Mouse (Mus musculus) embryonic fibroblast, embryonic 13.5 days (primary cell): ENCODE data around the gene AA986860. TPM values are rescaled to one million over a fixed set of nuclear protein-coding genes. Genes with fewer than 3 reads are reported as not detected.
A peak's percentile ranks its signal among the peaks of the same experiment; 100 is the strongest.

ENCODE experiments used
- H3K27ac ChIP-seq: 2 replicates; pipeline ENCODE4 v1.5.1; 2012; ENCODE audit warnings: low read length, control low read depth, inconsistent platforms; ENCODE audit not compliant: insufficient read depth
- H3K4me1 ChIP-seq: 2 replicates; pipeline ENCODE4 v1.6.1; 2011; ENCODE audit warnings: low read length; ENCODE audit not compliant: control insufficient read depth, insufficient read depth
- H3K4me3 ChIP-seq: 2 replicates; pipeline ENCODE4 v1.5.1; 2011; ENCODE audit warnings: mild to moderate bottlenecking, control low read depth, low read length; ENCODE audit not compliant: insufficient read depth
- CTCF ChIP-seq: IDR thresholded peaks from 2 replicates; pipeline ENCODE4 v1.5.1; 2011; ENCODE audit warnings: mild to moderate bottlenecking, control low read depth, low read length, moderate library complexity, borderline replicate concordance; ENCODE audit not compliant: insufficient read depth
- POLR2A ChIP-seq: IDR thresholded peaks from 2 replicates; pipeline ENCODE4 v1.6.1; 2011; ENCODE audit warnings: low read depth, mild to moderate bottlenecking, control low read depth, low read length, moderate library complexity
- polyA plus RNA-seq: library from polyadenylated mRNA; stranded (reverse); fragments of >200 nt; gene quantifications from 2 replicates; pipeline ENCODE4 v1.2.4, GENCODE M21; 2011; ENCODE audit warnings: low read depth; ENCODE audit not compliant: missing spikeins, insufficient read length

AA986860 gene
- polyA plus RNA-seq, 1 experiment = 1.8 TPM

DNA sequence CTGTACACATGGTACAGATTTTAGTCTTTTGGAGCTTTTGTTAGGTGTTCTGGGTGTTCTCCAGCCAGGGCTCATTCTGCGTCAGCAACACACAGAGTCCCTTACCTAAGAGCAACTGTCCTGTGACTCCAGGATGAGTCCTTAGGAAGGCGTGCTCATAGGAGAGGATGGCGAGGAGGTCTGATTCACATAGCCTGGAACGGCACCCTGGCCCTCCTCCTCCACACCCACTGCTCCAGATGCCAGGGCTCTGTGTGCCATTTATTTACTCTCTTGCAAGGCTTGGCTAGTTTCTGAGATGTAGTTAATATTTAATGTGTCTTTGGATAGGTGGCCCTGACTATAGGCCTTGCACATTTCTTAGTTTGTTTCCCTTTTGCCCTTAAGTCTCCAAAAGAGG lies 1.9 kb downstream of the AA986860 start:
- no peak overlapping the region for H3K4me3 ChIP-seq

DNA sequence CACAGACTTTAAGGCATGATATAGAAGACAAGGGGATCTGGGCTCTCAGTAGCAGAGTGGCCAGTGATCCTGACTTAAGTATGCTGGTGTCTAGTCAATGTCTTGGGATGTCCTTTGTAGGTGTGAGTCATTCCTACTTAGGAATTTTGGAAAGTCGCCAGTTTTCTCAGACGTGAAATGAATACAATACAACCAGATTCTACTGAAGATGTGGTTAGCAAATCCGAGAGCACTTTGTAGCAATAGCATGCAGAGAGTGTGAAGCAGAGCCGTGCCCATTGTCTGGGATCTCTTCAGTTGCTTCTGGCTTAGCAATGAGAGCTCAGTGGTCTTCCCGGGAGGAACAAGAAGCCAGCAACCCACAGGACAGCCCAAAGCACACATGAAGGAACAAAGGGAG lies 2.7 kb downstream of the AA986860 start:
- peak overlapping the region; percentile 63 for H3K27ac ChIP-seq
- no peak overlapping the region for H3K4me3 ChIP-seq
- peaks cover 13% of the 10 kb centered on the region for H3K4me1 ChIP-seq
- no peak for TF ChIP-seq CTCF
- no peak for TF ChIP-seq POLR2A

More for the DNA sequence above, 1.9 kb downstream of the AA986860 start:
- H3K27ac ChIP-seq = no peak overlapping the region
- TF ChIP-seq POLR2A = no peak
- no peak for TF ChIP-seq CTCF
- peaks cover 13% of the 10 kb centered on the region for H3K4me1 ChIP-seq

DNA sequence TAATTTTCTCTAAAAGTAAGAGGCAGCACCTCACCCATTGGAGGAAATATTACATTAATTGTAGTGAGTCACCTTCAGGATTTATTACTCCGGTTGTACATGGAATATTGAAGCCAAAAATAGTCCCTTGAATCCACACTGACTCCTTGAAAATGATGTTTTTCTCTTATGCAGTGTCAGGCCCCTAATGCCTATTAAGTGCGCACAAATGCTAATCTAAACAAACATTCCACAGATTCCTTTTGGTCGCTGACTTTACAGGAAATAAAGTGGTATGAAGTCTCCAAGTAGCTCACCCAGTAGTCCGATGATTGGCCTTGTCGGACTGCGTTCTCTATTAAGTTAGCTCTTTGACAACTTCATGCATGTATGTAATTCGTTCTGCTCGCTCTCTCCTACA lies 3.1 kb downstream of the AA986860 start:
- H3K4me3 ChIP-seq = no peak overlapping the region
- TF ChIP-seq POLR2A = no peak
- no peak for TF ChIP-seq CTCF
- H3K27ac ChIP-seq = peak overlapping the region; percentile 63
- H3K4me1 ChIP-seq = peaks cover 13% of the 10 kb centered on the region

DNA sequence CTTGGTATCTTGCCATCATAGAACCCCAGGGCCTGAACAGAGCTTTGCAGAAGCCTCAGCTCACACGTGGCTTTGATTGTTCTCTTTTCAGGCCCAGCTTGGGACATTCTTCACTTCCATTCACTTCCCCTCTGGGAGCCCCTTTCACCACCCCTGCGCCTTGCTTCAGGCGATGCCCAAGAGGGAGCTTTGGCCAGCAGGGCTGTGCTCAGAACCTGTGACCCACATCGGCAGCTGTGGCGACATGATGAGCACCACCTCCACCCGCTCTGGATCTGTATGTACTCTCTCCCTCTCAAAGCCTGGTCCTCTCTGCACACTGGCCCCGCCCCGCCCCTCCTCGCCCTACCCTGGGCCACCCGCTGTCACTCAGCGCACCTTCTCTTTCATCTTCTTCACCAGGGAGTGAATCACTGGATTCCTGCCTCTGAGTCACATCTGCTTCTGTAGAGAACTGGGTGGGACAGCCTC lies 5.7 kb downstream of the AA986860 start:
- H3K27ac ChIP-seq = no peak overlapping the region
- no peak overlapping the region for H3K4me3 ChIP-seq
- peaks cover 21% of the 10 kb centered on the region for H3K4me1 ChIP-seq
- TF ChIP-seq POLR2A (no peak), CTCF (no peak)

GRCm38 (mm10) chr1:130737916-130738315 lies 6.1 kb downstream of the AA986860 start:
- TF ChIP-seq CTCF (no peak), POLR2A (no peak)
- H3K4me3 ChIP-seq = no peak overlapping the region
- no peak overlapping the region for H3K27ac ChIP-seq

GRCm38 (mm10) chr1:130738551-130739106 lies 6.9 kb downstream of the AA986860 start:
- Histone ChIP-seq H3K27ac (no peak overlapping the region), H3K4me1 (peaks cover 21% of the 10 kb centered on the region), H3K4me3 (no peak overlapping the region)
- TF ChIP-seq CTCF (no peak), POLR2A (no peak)

More at GRCm38 (mm10) chr1:130737916-130738315, 6.1 kb downstream of the AA986860 start:
- H3K4me1 ChIP-seq = peaks cover 21% of the 10 kb centered on the region

DNA sequence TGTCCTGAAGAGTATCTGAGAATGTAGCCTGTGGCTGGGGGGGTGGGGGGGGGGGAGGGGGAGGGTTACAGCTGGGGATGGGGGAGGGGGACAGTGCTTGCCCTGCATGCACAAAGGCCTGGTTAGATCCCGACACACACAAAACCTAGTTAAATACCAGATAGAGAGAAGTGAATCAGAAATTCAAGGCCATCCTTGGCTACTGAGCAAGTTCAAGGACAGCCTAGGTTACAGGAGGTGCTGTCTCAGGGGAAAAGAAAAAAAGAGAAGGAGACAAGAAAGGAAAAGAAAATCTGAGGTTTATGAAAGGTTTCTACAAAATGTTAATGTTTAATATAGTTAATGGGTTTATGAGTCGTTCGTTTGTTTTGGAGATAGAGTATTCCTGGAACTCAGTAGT lies 7.9 kb downstream of the AA986860 start:
- peaks cover 16% of the 10 kb centered on the region for H3K4me1 ChIP-seq
- no peak overlapping the region for H3K27ac ChIP-seq
- TF ChIP-seq CTCF (no peak), POLR2A (no peak)
- no peak overlapping the region for H3K4me3 ChIP-seq

DNA sequence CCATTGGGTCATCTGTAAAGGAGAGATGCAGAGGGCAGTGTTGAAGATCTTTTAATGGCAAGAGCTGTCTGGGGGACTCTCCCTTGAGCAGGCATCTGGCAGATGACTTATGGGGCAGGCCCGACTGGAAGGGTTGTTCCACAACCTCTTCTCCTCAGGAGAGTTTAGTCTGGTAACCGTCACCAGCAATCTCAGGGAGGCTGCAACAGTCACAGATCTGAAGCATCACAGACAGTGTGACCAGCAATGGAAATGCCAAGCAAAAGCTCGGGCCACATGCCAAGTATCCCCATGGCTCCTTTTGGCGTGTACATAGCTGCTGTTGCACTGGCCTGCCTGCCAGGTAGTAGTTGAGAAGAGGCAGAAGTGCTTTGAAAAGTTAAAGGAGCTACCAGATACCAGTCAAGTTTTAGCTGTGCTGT lies 8.5 kb downstream of the AA986860 start:
- TF ChIP-seq CTCF (no peak), POLR2A (no peak)
- Histone ChIP-seq H3K27ac (no peak overlapping the region), H3K4me1 (peaks cover 12% of the 10 kb centered on the region), H3K4me3 (no peak overlapping the region)

GRCm38 (mm10) chr1:130740781-130741720 lies 9.3 kb downstream of the AA986860 start:
- Histone ChIP-seq H3K4me1 (peaks cover 8% of the 10 kb centered on the region; the same call in 1 of the 2 replicates), H3K4me3 (no peak overlapping the region), H3K27ac (no peak overlapping the region)
- no peak for TF ChIP-seq POLR2A

DNA sequence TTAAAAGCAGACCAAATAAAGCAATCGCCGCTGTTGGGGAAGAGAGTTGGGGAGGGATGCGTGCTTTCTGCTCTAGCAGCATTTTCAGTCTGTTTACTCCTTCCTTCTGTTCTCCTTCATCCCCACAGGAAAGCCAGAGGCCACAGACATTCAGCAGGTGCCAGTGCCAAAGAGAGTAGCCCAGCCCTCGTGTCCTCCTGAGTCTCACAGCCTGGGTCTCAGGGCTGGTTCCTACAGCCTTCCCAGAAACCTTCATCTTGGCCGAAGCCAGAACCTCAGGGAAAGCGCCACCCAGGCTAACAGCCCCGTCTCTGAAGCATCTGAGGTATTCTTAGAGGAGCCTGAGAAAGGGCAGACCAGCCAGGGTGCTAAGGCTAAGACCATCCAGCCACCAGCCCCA lies 10.4 kb downstream of the AA986860 start:
- no peak overlapping the region for H3K4me3 ChIP-seq
- H3K27ac ChIP-seq = no peak overlapping the region
- no peak for TF ChIP-seq CTCF
- TF ChIP-seq POLR2A = no peak
- peaks cover 13% of the 10 kb centered on the region; the same call in 1 of the 2 replicates for H3K4me1 ChIP-seq
